Mouse (Mus musculus): ENCODE results near the gene Gm10134.

DNA sequence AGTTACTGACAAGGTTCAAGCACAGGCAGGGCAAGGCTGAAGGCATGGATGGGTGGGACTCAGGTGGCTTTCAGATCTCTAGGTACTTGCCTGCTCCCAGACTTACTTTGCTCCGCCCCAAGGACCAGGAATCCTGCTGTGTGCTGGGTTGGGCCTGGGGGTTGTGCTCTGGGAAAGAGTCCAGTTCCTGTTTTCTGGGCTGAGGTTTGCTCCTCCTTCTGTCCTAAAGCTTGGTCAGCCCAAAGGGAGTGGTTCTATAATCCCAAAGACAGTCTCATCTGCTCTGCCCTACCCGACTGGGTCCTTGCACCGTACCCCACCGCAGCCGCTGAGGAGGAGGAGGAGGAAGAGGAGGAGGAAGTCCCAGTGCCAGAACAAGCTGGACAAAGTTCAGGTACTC, 9.2 kb upstream of the Gm10134 start, which contains the start of gene Gbgt1:
- TF ChIP-seq POLR2A (IDR thresholded peaks at IDR 0.05; ENCODE audit: insufficient read depth, low read depth, low read length) (no peak), CTCF (IDR thresholded peaks at IDR 0.05; ENCODE audit: insufficient read depth, low read depth, low read length) (no peak)

All from olfactory bulb, adult 2 months (tissue).